Mouse (Mus musculus): ENCODE results near the gene Hspa1a. TPM values are rescaled to one million over a fixed set of nuclear protein-coding genes. Genes with fewer than 3 reads are reported as not detected.

Gene Hspa1a
- 909 TPM for polyA plus RNA-seq (2017; shearing (Covaris generic))

GRCm38 (mm10) chr17:34972069-34972749 is at the start of gene Hspa1a, which contains the start of gene Hspa1l:
Gene Hspa1a, minus strand, starts transcription at chr17:34972156.
Gene Hspa1l, plus strand, starts transcription at chr17:34972703.

GRCm38 (mm10) chr17:35016376-35016775 is 44.4 kb upstream of the Hspa1a start, which contains the start of gene Vwa7:
Gene Vwa7, plus strand, starts transcription at chr17:35016579.

GRCm38 (mm10) chr17:35000717-35001451 is 28.9 kb upstream of the Hspa1a start, which contains the start of gene Vars:
Gene Vars, plus strand, starts transcription at chr17:35000987.

GRCm38 (mm10) chr17:34981690-34982180 is 9.8 kb upstream of the Hspa1a start, which contains the start of gene Lsm2:
Gene Lsm2, plus strand, starts transcription at chr17:34981862.

GRCm38 (mm10) chr17:34969822-34970221 is 2.1 kb downstream of the Hspa1a start, which contains the start of gene Gm20481:
Gene Gm20481, plus strand, starts transcription at chr17:34969912.

GRCm38 (mm10) chr17:34959130-34959778 is 12.7 kb downstream of the Hspa1a start, which contains the start of gene Hspa1b:
Gene Hspa1b, minus strand, starts transcription at chr17:34959238.

GRCm38 (mm10) chr17:34931061-34931734 is 40.8 kb downstream of the Hspa1a start, which contains the start of gene Neu1:
Gene Neu1, plus strand, starts transcription at chr17:34931253.

Other genes with a start within 250 kb of the Hspa1a start
- gene C4b, start 228.3 kb downstream of the Hspa1a start, polyA plus RNA-seq (2017; shearing (Covaris generic)) = not detected
- gene Cyp21a1, start 167.6 kb downstream of the Hspa1a start, polyA plus RNA-seq (2017; shearing (Covaris generic)) = not detected
- 22.8 TPM for gene Stk19, start 135.2 kb downstream of the Hspa1a start, polyA plus RNA-seq (2017; shearing (Covaris generic))
- gene Dxo, start 135.1 kb downstream of the Hspa1a start, polyA plus RNA-seq (2017; shearing (Covaris generic)) = 93.8 TPM
- 117 TPM for gene Skiv2l, start 121.9 kb downstream of the Hspa1a start, polyA plus RNA-seq (2017; shearing (Covaris generic))
- gene Nelfe, start 121.8 kb downstream of the Hspa1a start, polyA plus RNA-seq (2017; shearing (Covaris generic)) = 34.7 TPM
- gene Cfb, start 109.6 kb downstream of the Hspa1a start, polyA plus RNA-seq (2017; shearing (Covaris generic)) = 0.40 TPM
- 0.38 TPM for gene Zbtb12, start 92.7 kb downstream of the Hspa1a start, polyA plus RNA-seq (2017; shearing (Covaris generic))
- not detected for gene Gm20547, start 90.1 kb downstream of the Hspa1a start, polyA plus RNA-seq (2017; shearing (Covaris generic))
- gene C2, start 73.9 kb downstream of the Hspa1a start, polyA plus RNA-seq (2017; shearing (Covaris generic)) = 1.4 TPM
- gene Ehmt2, start 73.7 kb downstream of the Hspa1a start, polyA plus RNA-seq (2017; shearing (Covaris generic)) = 55.0 TPM
- gene Slc44a4, start 57.7 kb downstream of the Hspa1a start, polyA plus RNA-seq (2017; shearing (Covaris generic)) = not detected
- gene Neu1, start 40.9 kb downstream of the Hspa1a start, polyA plus RNA-seq (2017; shearing (Covaris generic)) = 63.5 TPM
- 1,521 TPM for gene Hspa1b, start 12.9 kb downstream of the Hspa1a start, polyA plus RNA-seq (2017; shearing (Covaris generic))
- 90.8 TPM for gene Gm20481, start 2.2 kb downstream of the Hspa1a start, polyA plus RNA-seq (2017; shearing (Covaris generic))
- gene Hspa1l, start 547 bp upstream of the Hspa1a start, polyA plus RNA-seq (2017; shearing (Covaris generic)) = not detected
- gene Lsm2, start 9.7 kb upstream of the Hspa1a start, polyA plus RNA-seq (2017; shearing (Covaris generic)) = 50.0 TPM
- 214 TPM for gene Vars, start 28.8 kb upstream of the Hspa1a start, polyA plus RNA-seq (2017; shearing (Covaris generic))
- 0.37 TPM for gene Vwa7, start 44.4 kb upstream of the Hspa1a start, polyA plus RNA-seq (2017; shearing (Covaris generic))
- gene Sapcd1, start 55.9 kb upstream of the Hspa1a start, polyA plus RNA-seq (2017; shearing (Covaris generic)) = not detected
- gene Msh5, start 74.6 kb upstream of the Hspa1a start, polyA plus RNA-seq (2017; shearing (Covaris generic)) = 2.2 TPM
- 334 TPM for gene Clic1, start 77.8 kb upstream of the Hspa1a start, polyA plus RNA-seq (2017; shearing (Covaris generic))
- gene Ddah2, start 86.9 kb upstream of the Hspa1a start, polyA plus RNA-seq (2017; shearing (Covaris generic)) = 0.85 TPM
- not detected for gene Ly6g6c, start 93.2 kb upstream of the Hspa1a start, polyA plus RNA-seq (2017; shearing (Covaris generic))
- not detected for gene Mpig6b, start 94.0 kb upstream of the Hspa1a start, polyA plus RNA-seq (2017; shearing (Covaris generic))
- gene Ly6g6e, start 104.7 kb upstream of the Hspa1a start, polyA plus RNA-seq (2017; shearing (Covaris generic)) = not detected
- gene Ly6g6d, start 105.9 kb upstream of the Hspa1a start, polyA plus RNA-seq (2017; shearing (Covaris generic)) = not detected
- gene Ly6g6f, start 113.5 kb upstream of the Hspa1a start, polyA plus RNA-seq (2017; shearing (Covaris generic)) = not detected
- 79.3 TPM for gene Abhd16a, start 117.1 kb upstream of the Hspa1a start, polyA plus RNA-seq (2017; shearing (Covaris generic))
- gene Ly6g5c, start 136.1 kb upstream of the Hspa1a start, polyA plus RNA-seq (2017; shearing (Covaris generic)) = not detected
- gene Ly6g5b, start 143.3 kb upstream of the Hspa1a start, polyA plus RNA-seq (2017; shearing (Covaris generic)) = 1.8 TPM
- 65.3 TPM for gene Gpank1, start 149.3 kb upstream of the Hspa1a start, polyA plus RNA-seq (2017; shearing (Covaris generic))
- gene Csnk2b, start 149.9 kb upstream of the Hspa1a start, polyA plus RNA-seq (2017; shearing (Covaris generic)) = 223 TPM
- gene D17H6S53E, start 154.2 kb upstream of the Hspa1a start, polyA plus RNA-seq (2017; shearing (Covaris generic)) = 1.7 TPM
- gene Apom, start 159.9 kb upstream of the Hspa1a start, polyA plus RNA-seq (2017; shearing (Covaris generic)) = not detected
- gene Bag6, start 163.0 kb upstream of the Hspa1a start, polyA plus RNA-seq (2017; shearing (Covaris generic)) = 56.5 TPM
- gene Prrc2a, start 192.7 kb upstream of the Hspa1a start, polyA plus RNA-seq (2017; shearing (Covaris generic)) = 24.5 TPM
- not detected for gene Aif1, start 203.9 kb upstream of the Hspa1a start, polyA plus RNA-seq (2017; shearing (Covaris generic))
- gene Lst1, start 216.3 kb upstream of the Hspa1a start, polyA plus RNA-seq (2017; shearing (Covaris generic)) = 4.4 TPM
- 1,113 TPM for gene Ltb, start 222.3 kb upstream of the Hspa1a start, polyA plus RNA-seq (2017; shearing (Covaris generic))
- 156 TPM for gene Tnf, start 229.9 kb upstream of the Hspa1a start, polyA plus RNA-seq (2017; shearing (Covaris generic))
- 55.4 TPM for gene Lta, start 233.2 kb upstream of the Hspa1a start, polyA plus RNA-seq (2017; shearing (Covaris generic))
- gene Gm16181, start 248.7 kb upstream of the Hspa1a start, polyA plus RNA-seq (2017; shearing (Covaris generic)) = not detected